In genomic region chr6:100143586-100144301, GRCm38 (mm10) we compare ENCODE assay signal across 8 mouse cellular contexts.
A peak's percentile ranks its signal among the peaks of the same experiment; 100 is the strongest.
DNase-seq lines count a peak whose midpoint lies in the region; ATAC-seq and TF ChIP-seq lines count a peak whose summit lies in the region.

No protein-coding gene starts in this region.

- peaks cover 45% of the 10 kb centered on the region for H3K4me1 ChIP-seq in embryonic facial prominence, embryonic 14.5 days (ENCODE audit: control insufficient read depth, insufficient read depth, low read length)
- H3K4me1 ChIP-seq in heart, adult 2 months (ENCODE audit: control insufficient read depth, insufficient read depth, low read length), result peaks cover 9% of the 10 kb centered on the region
- peaks cover 38% of the 10 kb centered on the region for H3K4me1 ChIP-seq in small intestine, adult 2 months (ENCODE audit: control insufficient read depth, insufficient read depth, insufficient read length, low read length)

- no peaks in the 10 kb centered on the region for H3K36me3 ChIP-seq in embryonic facial prominence, embryonic 14.5 days (ENCODE audit: control insufficient read depth, insufficient read depth, low read length)
- H3K36me3 ChIP-seq in heart, adult 2 months (ENCODE audit: control insufficient read depth, insufficient read depth, low read length), result no peaks in the 10 kb centered on the region
- H3K36me3 ChIP-seq in small intestine, adult 2 months (ENCODE audit: control insufficient read depth, insufficient read depth, low read length), result no peaks in the 10 kb centered on the region

- intact Hi-C loops in heart, adult 2 months (cut with DNase I), result loop anchor here (2.0 to 5.0 kb wide), 2 partner anchors 15 to 241 kb away; no protein-coding TSS in a partner anchor
- intact Hi-C loops in left cerebral cortex, postnatal 25 days (cut with DNase I), result loop anchor here (5.0 kb wide), 1 partner anchor 241 kb away; no protein-coding TSS in a partner anchor

- WGBS in embryonic facial prominence, embryonic 14.5 days, result 6% methylated on average over 16 of the region's 16 CpGs
- WGBS in heart, adult 2 months, result 6% methylated on average over 16 of the region's 16 CpGs
- 9% methylated on average over 16 of the region's 16 CpGs for WGBS in small intestine, adult 2 months

- TF ChIP-seq EP300 in heart, adult 2 months (IDR thresholded peaks at IDR 0.05; ENCODE audit: insufficient read depth, low read depth, low read length), result peak; percentile 80; the same call in 1 of the 2 replicates

- peak overlapping the region; percentile 54 for H3K4me2 ChIP-seq in embryonic facial prominence, embryonic 14.5 days (ENCODE audit: low read depth, low read length)

- H3K9me3 ChIP-seq in embryonic facial prominence, embryonic 14.5 days (ENCODE audit: control insufficient read depth, low read length), result no peaks in the 10 kb centered on the region

- H3K27me3 ChIP-seq in embryonic facial prominence, embryonic 14.5 days (replicated peaks; ENCODE audit: control insufficient read depth, insufficient read depth, low read length), result no peaks in the 10 kb centered on the region
- no peaks in the 10 kb centered on the region for H3K27me3 ChIP-seq in heart, adult 2 months (ENCODE audit: control insufficient read depth, insufficient read depth, low read length)
- no peaks in the 10 kb centered on the region for H3K27me3 ChIP-seq in small intestine, adult 2 months (ENCODE audit: control insufficient read depth, insufficient read depth, low read length)

- H3K79me2 ChIP-seq in heart, adult 2 months (replicated peaks; ENCODE audit: control insufficient read depth, insufficient read depth, low read length), result no peaks in the 10 kb centered on the region

- peak overlapping the region; percentile 10 for H3K4me3 ChIP-seq in embryonic facial prominence, embryonic 14.5 days (ENCODE audit: low read depth, low read length)
- H3K4me3 ChIP-seq in heart, adult 2 months, result no peak overlapping the region
- peak overlapping the region; percentile 29; the same call in 1 of the 2 replicates for H3K4me3 ChIP-seq in small intestine, adult 2 months (ENCODE audit: low read depth, low read length)

- peak; percentile 86 for DNase-seq in adrenal gland, postnatal 10 days
- peak; percentile 79 for DNase-seq in embryonic facial prominence, embryonic 14.5 days (ENCODE audit: low spot score)
- peak; percentile 86 to 91 for DNase-seq in heart, adult 2 months
- peak; percentile 55 for DNase-seq in kidney, adult 18-20 months
- peak; percentile 69 to 91 for DNase-seq in left cerebral cortex, postnatal 25 days (ENCODE audit: low spot score in 2 of 2)

- peak; percentile 28; the same call in 1 of the 2 replicates for ATAC-seq in embryonic facial prominence, embryonic 14.5 days (ENCODE audit: low read depth)
- peak; percentile 21; the same call in 1 of the 2 replicates for ATAC-seq in megakaryocyte progenitor cell, adult 5-6 weeks (replicated peaks; ENCODE audit: poor library complexity)
- ATAC-seq in inflammation-experienced regulatory T-cells, adult 6 months, result no peak

- TF ChIP-seq POLR2A in heart, adult 2 months (IDR thresholded peaks at IDR 0.05; ENCODE audit: insufficient read depth, low read depth, low read length), result no peak
- TF ChIP-seq POLR2A in small intestine, adult 2 months (IDR thresholded peaks at IDR 0.05; ENCODE audit: low read depth, low read length), result no peak

- peak overlapping the region; percentile 41; the same call in 1 of the 2 replicates for H3K9ac ChIP-seq in embryonic facial prominence, embryonic 14.5 days (ENCODE audit: low read depth, low read length)
- H3K9ac ChIP-seq in heart, adult 2 months (ENCODE audit: low read depth, low read length), result no peak overlapping the region

- TF ChIP-seq CTCF in heart, adult 2 months (IDR thresholded peaks at IDR 0.05), result no peak
- TF ChIP-seq CTCF in small intestine, adult 2 months (IDR thresholded peaks at IDR 0.05; ENCODE audit: extremely low read depth, insufficient read length, insufficient replicate concordance, low read depth, low read length), result no peak

- H3K27ac ChIP-seq in embryonic facial prominence, embryonic 14.5 days (replicated peaks; ENCODE audit: low read depth, low read length), result no peak overlapping the region; the same call in 1 of the 2 replicates
- peak overlapping the region; percentile 67 for H3K27ac ChIP-seq in heart, adult 2 months
- H3K27ac ChIP-seq in small intestine, adult 2 months (ENCODE audit: insufficient read depth, low read depth, low read length), result peak overlapping the region; percentile 94
